Mouse (Mus musculus) intestine, embryonic 14.5 days (tissue): ENCODE data around the gene Rad51ap2. TPM values are rescaled to one million over a fixed set of nuclear protein-coding genes. Genes with fewer than 3 reads are reported as not detected.

ENCODE experiments used
- ATAC-seq: fragments of 200-750 bp; cut with Nextera tagmentation; replicated peaks from 2 replicates; pipeline ENCODE4 v1.8.0; 2017; ENCODE audit warnings: low read depth, moderate number of reproducible peaks, moderate TSS enrichment, moderate library complexity; ENCODE audit not compliant: low FRiP score, low TSS enrichment
- DNase-seq: peaks from one replicate; pipeline ENCODE4 v3.0.0-alpha.2; 2018; ENCODE audit warnings: low spot score
- H3K27ac ChIP-seq: fragments of 300-500 bp; sonication (generic); 2 replicates; pipeline ENCODE4 v1.5.1; 2014; ENCODE audit warnings: low read depth, mild to moderate bottlenecking, control low read depth
- H3K27me3 ChIP-seq: fragments of 300-500 bp; sonication (generic); replicated peaks from 2 replicates; pipeline ENCODE4 v1.6.1; 2014; ENCODE audit warnings: low read length, control low read depth; ENCODE audit not compliant: control insufficient read depth, insufficient read depth
- H3K36me3 ChIP-seq: fragments of 300-500 bp; sonication (generic); 2 replicates; pipeline ENCODE4 v1.6.1; 2014; ENCODE audit warnings: low read length, control low read depth; ENCODE audit not compliant: control insufficient read depth, insufficient read depth
- H3K4me1 ChIP-seq: fragments of 300-500 bp; sonication (generic); replicated peaks from 2 replicates; pipeline ENCODE4 v1.6.1; 2014; ENCODE audit warnings: low read length, control low read depth, mixed read lengths; ENCODE audit not compliant: control insufficient read depth, insufficient read depth
- H3K4me2 ChIP-seq: fragments of 300-500 bp; sonication (generic); 2 replicates; pipeline ENCODE4 v1.6.1; 2014; ENCODE audit warnings: low read length
- H3K4me3 ChIP-seq: fragments of 300-500 bp; sonication (generic); 2 replicates; pipeline ENCODE4 v1.5.1; 2014; ENCODE audit warnings: low read depth, low read length, control low read depth, mixed read lengths
- H3K9ac ChIP-seq: fragments of 300-500 bp; sonication (generic); 2 replicates; pipeline ENCODE4 v1.6.1; 2014; ENCODE audit warnings: mild to moderate bottlenecking, low read length
- H3K9me3 ChIP-seq: fragments of 300-500 bp; sonication (generic); 2 replicates; pipeline ENCODE4 v1.6.1; 2016; ENCODE audit warnings: low read length, control low read depth; ENCODE audit not compliant: control insufficient read depth
- WGBS: fragments of 180-500 bp; shearing (Covaris S2); extraction: QIAGEN DNeasy Blood & Tissue Kit; methylation state at CpG from one replicate; pipeline ENCODE4 v1.1.7; 2014; 5-methylcytosine and 5-hydroxymethylcytosine counted together
- polyA plus RNA-seq: library from polyadenylated mRNA; unstranded; fragments of >200 nt; fragmentation: Nextera tagmentation; extraction: Ambion mirVana; gene quantifications from 2 replicates; pipeline ENCODE4 v1.2.1, GENCODE M21; 2014

Rad51ap2 gene
- 0.23 and 0.26 TPM in 2 replicates for polyA plus RNA-seq

GRCm38 (mm10) chr12:11455549-11456194 is at the start of gene Rad51ap2:
Gene Rad51ap2 (plus strand): TSS chr12:11456079.
- peak within 1 kb of the TSS; percentile 44 for H3K9ac ChIP-seq
- no peaks in the 10 kb centered on the region for H3K36me3 ChIP-seq
- 0 out of 2 replicates have a peak, but pooled peaks cover 5% of the 10 kb centered on the region for H3K27me3 ChIP-seq
- H3K27ac ChIP-seq, result no peak within 1 kb of the TSS
- DNase-seq, result peak; percentile 95
- peak within 1 kb of the TSS; percentile 51 for H3K4me3 ChIP-seq
- H3K9me3 ChIP-seq, result no peaks in the 10 kb centered on the region
- ATAC-seq, result peak; percentile 99
- no peaks in the 10 kb centered on the region for H3K4me1 ChIP-seq
- H3K4me2 ChIP-seq, result peak within 1 kb of the TSS; percentile 91
- 2% methylated on average over 40 of the region's 40 CpGs for WGBS

GRCm38 (mm10) chr12:11407679-11408078 is 48.2 kb upstream of the Rad51ap2 start:
- WGBS, result 87% methylated on average over 4 of the region's 4 CpGs
- Histone ChIP-seq H3K36me3 (no peaks in the 10 kb centered on the region), H3K4me2 (no peak overlapping the region), H3K9ac (no peak overlapping the region), H3K4me3 (no peak overlapping the region), H3K27me3 (no peaks in the 10 kb centered on the region), H3K4me1 (no peaks in the 10 kb centered on the region), H3K27ac (no peak overlapping the region), H3K9me3 (no peaks in the 10 kb centered on the region)
- ATAC-seq (no peak), DNase-seq (no peak)

- Histone ChIP-seq H3K27me3 (no peaks in the 10 kb centered on the region), H3K4me3 (no peak overlapping the region), H3K4me2 (no peak overlapping the region), H3K9me3 (no peaks in the 10 kb centered on the region), H3K27ac (no peak overlapping the region), H3K36me3 (no peaks in the 10 kb centered on the region), H3K4me1 (no peaks in the 10 kb centered on the region), H3K9ac (no peak overlapping the region)
- 80% methylated on average over 6 of the region's 6 CpGs for WGBS
- ATAC-seq (no peak), DNase-seq (no peak)
Observed at GRCm38 (mm10) chr12:11418112-11418511, 37.8 kb upstream of the Rad51ap2 start.

- 72% methylated on average over 4 of the region's 4 CpGs for WGBS
- no peaks in the 10 kb centered on the region for H3K27me3 ChIP-seq
Observed at GRCm38 (mm10) chr12:11427396-11427795, 28.5 kb upstream of the Rad51ap2 start.

GRCm38 (mm10) chr12:11433126-11433525 is 22.8 kb upstream of the Rad51ap2 start:
- DNase-seq, result no peak
- H3K27me3 ChIP-seq, result peaks cover 17% of the 10 kb centered on the region
- H3K4me1 ChIP-seq, result peaks cover 6% of the 10 kb centered on the region; the same call in 1 of the 2 replicates
- 97% methylated on average over 1 of the region's 1 CpGs for WGBS
- H3K9me3 ChIP-seq, result no peaks in the 10 kb centered on the region
- H3K4me3 ChIP-seq, result no peak overlapping the region
- no peak overlapping the region for H3K4me2 ChIP-seq
- no peak for ATAC-seq
- no peaks in the 10 kb centered on the region for H3K36me3 ChIP-seq
- H3K9ac ChIP-seq, result no peak overlapping the region
- no peak overlapping the region for H3K27ac ChIP-seq

More at GRCm38 (mm10) chr12:11427396-11427795, 28.5 kb upstream of the Rad51ap2 start:
- DNase-seq (no peak), ATAC-seq (no peak)
- Histone ChIP-seq H3K36me3 (no peaks in the 10 kb centered on the region), H3K4me1 (no peaks in the 10 kb centered on the region), H3K4me2 (no peak overlapping the region), H3K9me3 (no peaks in the 10 kb centered on the region), H3K27ac (no peak overlapping the region), H3K4me3 (no peak overlapping the region), H3K9ac (no peak overlapping the region)

- Histone ChIP-seq H3K27me3 (peaks cover 22% of the 10 kb centered on the region), H3K36me3 (no peaks in the 10 kb centered on the region), H3K27ac (no peak overlapping the region), H3K9me3 (no peaks in the 10 kb centered on the region), H3K9ac (no peak overlapping the region), H3K4me2 (no peak overlapping the region), H3K4me1 (peaks cover 6% of the 10 kb centered on the region; the same call in 1 of the 2 replicates), H3K4me3 (no peak overlapping the region)
- ATAC-seq (no peak), DNase-seq (no peak)
- WGBS, result 33% methylated on average over 1 of the region's 1 CpGs
Observed at GRCm38 (mm10) chr12:11433716-11434115, 22.2 kb upstream of the Rad51ap2 start.

- ATAC-seq (no peak), DNase-seq (no peak)
- peaks cover 24% of the 10 kb centered on the region for H3K27me3 ChIP-seq
- H3K36me3 ChIP-seq, result no peaks in the 10 kb centered on the region
- WGBS, result 79% methylated on average over 8 of the region's 8 CpGs
- H3K4me2 ChIP-seq, result no peak overlapping the region
- H3K9me3 ChIP-seq, result no peaks in the 10 kb centered on the region
- no peak overlapping the region for H3K9ac ChIP-seq
- H3K4me3 ChIP-seq, result no peak overlapping the region
- H3K27ac ChIP-seq, result no peak overlapping the region
- peaks cover 6% of the 10 kb centered on the region; the same call in 1 of the 2 replicates for H3K4me1 ChIP-seq
Observed at GRCm38 (mm10) chr12:11434446-11434845, 21.4 kb upstream of the Rad51ap2 start.

GRCm38 (mm10) chr12:11435246-11436022 is 20.4 kb upstream of the Rad51ap2 start:
- Histone ChIP-seq H3K9me3 (no peaks in the 10 kb centered on the region), H3K4me1 (peaks cover 6% of the 10 kb centered on the region; the same call in 1 of the 2 replicates), H3K27me3 (peaks cover 24% of the 10 kb centered on the region), H3K36me3 (no peaks in the 10 kb centered on the region), H3K4me3 (peak overlapping the region; percentile 40), H3K9ac (no peak overlapping the region), H3K27ac (no peak overlapping the region), H3K4me2 (peak overlapping the region; percentile 81)
- ATAC-seq, result no peak
- no peak for DNase-seq
- WGBS, result 10% methylated on average over 15 of the region's 15 CpGs
